Mouse (Mus musculus): Measurements from ENCODE around the gene Abca5.

DNA sequence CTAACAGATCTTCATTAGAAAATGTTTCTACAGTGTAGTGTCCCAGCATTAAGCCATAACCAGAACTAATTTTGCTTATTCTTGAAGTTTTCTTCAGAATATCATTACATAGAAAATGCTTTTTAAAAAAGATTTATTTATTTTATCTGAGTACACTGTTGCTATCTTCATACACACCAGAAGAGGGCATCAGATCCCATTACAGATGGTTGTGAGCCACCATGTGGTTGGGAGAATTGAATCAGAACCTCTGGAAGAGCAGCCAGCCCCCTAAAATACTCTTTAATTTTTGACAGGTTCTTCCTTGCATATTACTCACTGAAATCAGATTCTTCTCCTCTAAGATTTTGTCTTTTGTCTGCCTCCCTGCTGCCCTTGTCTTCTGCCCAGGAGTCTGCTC, 104.5 kb downstream of the Abca5 start:
- no peak for TF ChIP-seq CTCF (IDR thresholded peaks at IDR 0.05; ENCODE audit: borderline replicate concordance, insufficient read depth, low read length)
- TF ChIP-seq POLR2A (IDR thresholded peaks at IDR 0.05; ENCODE audit: low read depth, low read length): no peak
